Mouse (Mus musculus): ENCODE results near the gene Gm21996.
"Not testable (repeated sequence)": the region's sequence is repeated elsewhere in the genome, so short reads cannot be mapped to it uniquely, and the experiment has no call there.

Gm21996 gene

DNA sequence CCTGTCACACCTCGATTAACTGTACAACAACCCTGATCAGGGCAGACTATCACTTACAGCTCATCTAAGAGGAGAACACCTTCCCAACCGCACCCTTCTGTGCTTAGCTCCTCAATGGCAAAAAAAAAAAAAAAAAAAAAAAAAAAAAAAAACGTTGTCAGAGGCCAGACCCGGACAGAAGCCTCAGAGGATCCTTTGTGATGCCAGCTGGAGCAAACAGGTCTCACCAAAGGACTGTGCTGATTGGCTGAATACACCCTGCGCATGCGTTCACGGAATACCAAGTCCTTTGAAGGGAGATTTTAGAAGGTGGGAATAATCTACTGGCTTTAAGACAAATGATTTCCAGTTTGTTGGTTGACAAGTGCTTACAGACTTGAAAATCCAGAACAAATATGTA lies at the start of gene Gm21996:
Gm21996 (minus strand) TSS at position 101 of the 400 bp plus-strand sequence.
- DNase-seq = not testable (repeated sequence)
